Mouse (Mus musculus) limb, embryonic 10.5 days (tissue): Measurements from ENCODE around the gene Olfr794. TPM values are rescaled to one million over a fixed set of nuclear protein-coding genes. Genes with fewer than 3 reads are reported as not detected.

ENCODE experiments used
- DNase-seq: peaks from one replicate; pipeline ENCODE4 v3.0.0-alpha.2; 2017; ENCODE audit warnings: low spot score
- H3K27ac ChIP-seq: fragments of 300-500 bp; sonication (generic); 2 replicates; pipeline ENCODE4 v1.5.1; 2016; ENCODE audit warnings: mild to moderate bottlenecking
- H3K27me3 ChIP-seq: fragments of 300-500 bp; sonication (generic); 2 replicates; pipeline ENCODE4 v1.6.1; 2016; ENCODE audit warnings: low read depth, mild to moderate bottlenecking; ENCODE audit not compliant: poor library complexity, severe bottlenecking
- H3K36me3 ChIP-seq: fragments of 300-500 bp; sonication (generic); 2 replicates; pipeline ENCODE4 v1.6.1; 2016; ENCODE audit warnings: mild to moderate bottlenecking, moderate library complexity
- H3K4me1 ChIP-seq: fragments of 300-500 bp; sonication (generic); 2 replicates; pipeline ENCODE4 v1.6.1; 2016
- H3K4me3 ChIP-seq: fragments of 300-500 bp; sonication (generic); 2 replicates; pipeline ENCODE4 v1.5.1; 2016; ENCODE audit warnings: mild to moderate bottlenecking, moderate library complexity
- H3K9me3 ChIP-seq: fragments of 300-500 bp; sonication (generic); replicated peaks from 2 replicates; pipeline ENCODE4 v1.6.1; 2016; ENCODE audit warnings: mild to moderate bottlenecking
- WGBS: fragments of 180-500 bp; shearing (Covaris S2); methylation state at CpG from one replicate; pipeline ENCODE4 v1.1.7; 2016; 5-methylcytosine and 5-hydroxymethylcytosine counted together
- microRNA-seq: library from miRNA; unstranded; fragments of <30 nt; microRNA quantifications from one replicate; pipeline ENCODE4, GENCODE M21; 2017
- polyA plus RNA-seq: library from polyadenylated mRNA; unstranded; fragments of >200 nt; fragmentation: Nextera tagmentation; extraction: Ambion mirVana; gene quantifications from 2 replicates; pipeline ENCODE4 v1.2.1, GENCODE M21; 2016

Gene Olfr794
- not detected in 2 replicates for polyA plus RNA-seq

DNA sequence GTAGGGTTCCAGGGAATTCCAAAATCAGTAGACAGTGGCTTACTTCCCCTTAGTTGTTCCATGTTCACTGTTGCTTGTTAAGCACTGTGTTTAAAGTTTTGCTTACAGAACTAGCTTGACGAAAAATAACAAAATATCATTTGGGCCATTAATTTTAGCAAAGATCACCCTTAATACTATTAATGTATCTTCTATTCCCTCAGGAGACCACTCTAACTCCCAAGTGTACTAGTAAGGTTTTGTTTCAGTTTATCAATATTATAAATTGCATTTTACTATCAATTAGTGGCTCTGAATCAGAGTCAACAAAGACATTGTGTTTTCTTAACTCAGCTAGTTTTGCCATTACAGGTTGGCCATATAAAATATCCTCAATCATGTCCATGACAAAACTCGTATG is at the start of gene Olfr794:
Gene Olfr794, plus strand, starts transcription at position 301 of the 400 bp plus-strand sequence.
- Histone ChIP-seq H3K36me3 (no peaks in the 10 kb centered on the region), H3K27ac (no peak within 1 kb of the TSS), H3K9me3 (no peaks in the 10 kb centered on the region), H3K4me3 (no peak within 1 kb of the TSS), H3K27me3 (no peaks in the 10 kb centered on the region), H3K4me1 (no peaks in the 10 kb centered on the region)
- DNase-seq = no peak
- WGBS = 90% methylated on average over 2 of the region's 2 CpGs

GRCm38 (mm10) chr10:129521492-129521891 is 46.0 kb upstream of the Olfr794 start, which contains the start of gene Olfr791:
Gene Olfr791, plus strand, starts transcription at chr10:129521792.
- no peaks in the 10 kb centered on the region for H3K27me3 ChIP-seq
- no peaks in the 10 kb centered on the region for H3K4me1 ChIP-seq
- no peak for DNase-seq
- no peak within 1 kb of the TSS for H3K4me3 ChIP-seq
- H3K9me3 ChIP-seq = no peaks in the 10 kb centered on the region
- H3K27ac ChIP-seq = no peak within 1 kb of the TSS
- 80% methylated on average over 3 of the region's 3 CpGs for WGBS
- no peaks in the 10 kb centered on the region for H3K36me3 ChIP-seq

- no peak within 1 kb of the TSS for H3K27ac ChIP-seq
- no peak for DNase-seq
- H3K4me1 ChIP-seq = no peaks in the 10 kb centered on the region
- no peak within 1 kb of the TSS for H3K4me3 ChIP-seq
- WGBS = 80% methylated on average over 1 of the region's 1 CpGs
- no peaks in the 10 kb centered on the region for H3K36me3 ChIP-seq
- no peaks in the 10 kb centered on the region for H3K9me3 ChIP-seq
- H3K27me3 ChIP-seq = no peaks in the 10 kb centered on the region
These were observed 28.6 kb upstream of the Olfr794 start, which contains the start of gene Olfr792 for GRCm38 (mm10) chr10:129538862-129539261. Gene Olfr792, plus strand, starts transcription at chr10:129539162.

DNA sequence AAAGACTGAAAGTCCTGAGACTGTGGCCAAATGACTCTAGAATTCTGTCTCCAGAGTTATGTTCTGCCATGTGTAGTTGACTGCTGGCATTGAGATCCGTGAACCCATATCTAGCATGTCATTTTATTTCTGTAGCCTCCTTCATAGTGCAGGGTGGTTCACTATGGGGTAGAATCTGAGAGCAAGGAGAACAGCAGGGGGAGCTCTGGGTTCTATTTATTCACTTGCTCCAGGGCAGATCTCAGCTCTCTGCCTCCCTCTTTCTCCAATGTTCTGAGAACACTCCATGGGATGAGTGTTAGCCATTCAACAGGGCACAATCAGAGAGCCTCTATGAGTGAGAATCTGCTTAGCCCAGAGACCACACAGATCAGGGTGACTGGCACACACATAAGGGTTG is 18.1 kb upstream of the Olfr794 start:
- no peak overlapping the region for H3K27ac ChIP-seq
- DNase-seq = no peak
- no peaks in the 10 kb centered on the region for H3K9me3 ChIP-seq
- 45% methylated on average over 1 of the region's 1 CpGs for WGBS
- no peaks in the 10 kb centered on the region for H3K27me3 ChIP-seq
- H3K4me1 ChIP-seq = no peaks in the 10 kb centered on the region
- H3K4me3 ChIP-seq = no peak overlapping the region
- no peaks in the 10 kb centered on the region for H3K36me3 ChIP-seq

DNA sequence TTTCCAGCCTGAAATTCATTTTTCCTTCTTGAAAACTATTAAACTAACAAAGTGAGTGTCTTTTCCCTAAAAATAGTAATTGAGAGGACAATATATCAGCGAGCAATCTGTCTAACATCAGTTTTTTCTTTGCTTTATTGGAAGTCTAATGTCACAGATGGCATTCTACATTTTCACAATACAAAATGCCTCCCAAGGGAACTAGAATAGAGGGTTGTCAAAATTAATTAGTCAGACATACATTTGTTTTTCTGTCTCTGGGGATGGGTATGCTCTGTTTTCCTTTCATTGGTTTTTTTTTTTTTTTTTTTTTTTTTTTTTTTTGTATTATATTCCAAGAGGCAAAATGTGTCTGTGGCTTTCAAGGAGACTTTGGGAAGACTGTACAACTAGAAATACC is 9.6 kb downstream of the Olfr794 start:
- Histone ChIP-seq H3K27me3 (no peaks in the 10 kb centered on the region), H3K4me1 (no peaks in the 10 kb centered on the region), H3K4me3 (no peak overlapping the region), H3K36me3 (no peaks in the 10 kb centered on the region), H3K27ac (no peak overlapping the region), H3K9me3 (no peaks in the 10 kb centered on the region)
- no peak for DNase-seq
- WGBS = 88% methylated on average over 1 of the region's 1 CpGs

- Histone ChIP-seq H3K27ac (no peak within 1 kb of the TSS), H3K9me3 (no peaks in the 10 kb centered on the region), H3K36me3 (no peaks in the 10 kb centered on the region), H3K4me3 (no peak within 1 kb of the TSS), H3K27me3 (no peaks in the 10 kb centered on the region), H3K4me1 (no peaks in the 10 kb centered on the region)
- 94% methylated on average over 1 of the region's 1 CpGs for WGBS
- no peak for DNase-seq
These were observed 45.0 kb downstream of the Olfr794 start, which contains the start of gene Olfr796 for GRCm38 (mm10) chr10:129612470-129612869. Gene Olfr796, minus strand, starts transcription at chr10:129612570.

- Histone ChIP-seq H3K4me3 (no peak overlapping the region), H3K27me3 (no peaks in the 10 kb centered on the region), H3K9me3 (no peaks in the 10 kb centered on the region), H3K36me3 (no peaks in the 10 kb centered on the region), H3K27ac (no peak overlapping the region), H3K4me1 (no peaks in the 10 kb centered on the region)
- WGBS = 20% methylated on average over 1 of the region's 1 CpGs
- DNase-seq = no peak
These were observed 54.3 kb downstream of the Olfr794 start for GRCm38 (mm10) chr10:129621724-129622123.

Small RNA genes lying within 50 kb of the gene (microRNA-seq; reads per million reads assigned to microRNA genes)
- gene Gm23252 = not detected

Other genes with a start within 250 kb of the Olfr794 start
- not detected in 2 replicates for gene Olfr780, start 249.5 kb upstream of the Olfr794 start, polyA plus RNA-seq
- not detected in 2 replicates for gene Olfr781, start 238.8 kb upstream of the Olfr794 start, polyA plus RNA-seq
- gene Olfr782, start 218.8 kb upstream of the Olfr794 start, polyA plus RNA-seq = not detected in 2 replicates
- 0.08 and 0.13 TPM in 2 replicates for gene Olfr784, start 183.6 kb upstream of the Olfr794 start, polyA plus RNA-seq
- gene Olfr785, start 162.2 kb upstream of the Olfr794 start, polyA plus RNA-seq = not detected in 2 replicates
- gene Olfr786, start 140.3 kb upstream of the Olfr794 start, polyA plus RNA-seq = not detected in 2 replicates
- not detected in 2 replicates for gene Olfr787, start 105.8 kb upstream of the Olfr794 start, polyA plus RNA-seq
- gene Olfr788, start 96.7 kb upstream of the Olfr794 start, polyA plus RNA-seq = not detected in 2 replicates
- not detected in 2 replicates for gene Olfr789, start 82.9 kb upstream of the Olfr794 start, polyA plus RNA-seq
- not detected in 2 replicates for gene Olfr790, start 69.2 kb upstream of the Olfr794 start, polyA plus RNA-seq
- gene Olfr791, start 45.9 kb upstream of the Olfr794 start, polyA plus RNA-seq = not detected in 2 replicates
- not detected in 2 replicates for gene Olfr792, start 28.5 kb upstream of the Olfr794 start, polyA plus RNA-seq
- not detected in 2 replicates for gene Olfr796, start 44.9 kb downstream of the Olfr794 start, polyA plus RNA-seq
- not detected in 2 replicates for gene Olfr798, start 60.3 kb downstream of the Olfr794 start, polyA plus RNA-seq
- gene Olfr799, start 69.8 kb downstream of the Olfr794 start, polyA plus RNA-seq = not detected in 2 replicates
- not detected in 2 replicates for gene Olfr800, start 90.0 kb downstream of the Olfr794 start, polyA plus RNA-seq
- gene Olfr801, start 106.2 kb downstream of the Olfr794 start, polyA plus RNA-seq = not detected in 2 replicates
- gene Olfr802, start 120.5 kb downstream of the Olfr794 start, polyA plus RNA-seq = 0.03 TPM in 1 of 2 replicates, not detected in the other
- gene Olfr803, start 126.6 kb downstream of the Olfr794 start, polyA plus RNA-seq = not detected in 2 replicates
- not detected in 2 replicates for gene Olfr804, start 135.6 kb downstream of the Olfr794 start, polyA plus RNA-seq
- gene Olfr805, start 161.7 kb downstream of the Olfr794 start, polyA plus RNA-seq = not detected in 2 replicates
- not detected in 2 replicates for gene Olfr806, start 174.3 kb downstream of the Olfr794 start, polyA plus RNA-seq
- gene Olfr807, start 190.1 kb downstream of the Olfr794 start, polyA plus RNA-seq = not detected in 2 replicates
- gene Olfr808, start 197.8 kb downstream of the Olfr794 start, polyA plus RNA-seq = not detected in 2 replicates
- not detected in 2 replicates for gene Olfr809, start 207.0 kb downstream of the Olfr794 start, polyA plus RNA-seq
- gene Olfr810, start 227.3 kb downstream of the Olfr794 start, polyA plus RNA-seq = not detected in 2 replicates
- gene Olfr811, start 236.7 kb downstream of the Olfr794 start, polyA plus RNA-seq = not detected in 2 replicates